Mouse (Mus musculus): ENCODE data around the gene Gcnt2. TPM values are rescaled to one million over a fixed set of nuclear protein-coding genes. Genes with fewer than 3 reads are reported as not detected.

Gcnt2 gene
- polyA plus RNA-seq, 1 experiment from 2014 or later: 7.3 TPM

- H3K4me3 ChIP-seq (replicated peaks; ENCODE audit: low read depth, low read length): no peak overlapping the region
- no peak overlapping the region for H3K27ac ChIP-seq
- DNase-seq (ENCODE audit: low spot score) (no peak), ATAC-seq (replicated peaks; ENCODE audit: low FRiP score, low read depth) (no peak)
- WGBS: 72% methylated on average over 11 of the region's 11 CpGs
- no peak for TF ChIP-seq CTCF (IDR thresholded peaks at IDR 0.05; ENCODE audit: low read depth)
- H3K4me2 ChIP-seq (ENCODE audit: low read length): no peak overlapping the region
- H3K9ac ChIP-seq (ENCODE audit: low read depth, low read length): no peak overlapping the region
- H3K4me1 ChIP-seq (replicated peaks; ENCODE audit: insufficient read depth, low read length): no peaks in the 10 kb centered on the region
- no peaks in the 10 kb centered on the region for H3K27me3 ChIP-seq (ENCODE audit: insufficient read depth, low read length)
- no peaks in the 10 kb centered on the region for H3K36me3 ChIP-seq (ENCODE audit: insufficient read depth, low read length)
- H3K9me3 ChIP-seq (replicated peaks; ENCODE audit: low read length): no peaks in the 10 kb centered on the region
These were observed 79.2 kb downstream of the Gcnt2 start for GRCm38 (mm10) chr13:40938485-40939357.

DNA sequence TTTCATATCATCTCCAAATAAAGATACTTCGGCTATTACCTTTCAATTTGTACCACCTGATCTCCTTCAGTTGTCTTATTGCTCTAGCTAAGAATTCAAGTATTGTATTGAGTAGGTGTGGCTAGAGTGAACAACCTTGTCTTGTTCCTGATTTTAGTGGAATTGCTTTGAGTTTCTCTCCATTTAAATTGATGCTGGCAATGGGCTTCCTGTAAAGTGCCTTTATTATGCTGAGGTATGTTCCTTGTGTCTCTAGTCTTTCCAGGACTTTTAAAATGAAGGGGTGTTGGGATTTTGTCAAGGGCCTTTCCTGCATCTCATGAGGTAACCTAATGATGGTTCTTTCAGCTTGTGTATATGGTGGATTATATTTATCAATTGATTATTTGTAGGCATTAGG lies 83.5 kb downstream of the Gcnt2 start:
- no peaks in the 10 kb centered on the region for H3K36me3 ChIP-seq (ENCODE audit: insufficient read depth, low read length)
- WGBS: 85% methylated on average over 1 of the region's 1 CpGs
- H3K9ac ChIP-seq (ENCODE audit: low read depth, low read length): no peak overlapping the region
- no peak overlapping the region for H3K4me2 ChIP-seq (ENCODE audit: low read length)
- DNase-seq (ENCODE audit: low spot score) (no peak), ATAC-seq (replicated peaks; ENCODE audit: low FRiP score, low read depth) (no peak)
- H3K27me3 ChIP-seq (ENCODE audit: insufficient read depth, low read length): no peaks in the 10 kb centered on the region
- H3K4me1 ChIP-seq (replicated peaks; ENCODE audit: insufficient read depth, low read length): no peaks in the 10 kb centered on the region; the same call in 1 of the 2 replicates
- TF ChIP-seq CTCF (IDR thresholded peaks at IDR 0.05; ENCODE audit: low read depth): no peak
- H3K9me3 ChIP-seq (replicated peaks; ENCODE audit: low read length): no peaks in the 10 kb centered on the region
- H3K4me3 ChIP-seq (replicated peaks; ENCODE audit: low read depth, low read length): no peak overlapping the region
- H3K27ac ChIP-seq: no peak overlapping the region

- Histone ChIP-seq H3K9me3 (replicated peaks; ENCODE audit: low read length) (no peaks in the 10 kb centered on the region), H3K4me1 (replicated peaks; ENCODE audit: insufficient read depth, low read length) (no peaks in the 10 kb centered on the region; the same call in 1 of the 2 replicates), H3K27me3 (ENCODE audit: insufficient read depth, low read length) (no peaks in the 10 kb centered on the region), H3K9ac (ENCODE audit: low read depth, low read length) (no peak overlapping the region), H3K27ac (no peak overlapping the region), H3K4me2 (ENCODE audit: low read length) (no peak overlapping the region), H3K36me3 (ENCODE audit: insufficient read depth, low read length) (no peaks in the 10 kb centered on the region), H3K4me3 (replicated peaks; ENCODE audit: low read depth, low read length) (no peak overlapping the region)
- ATAC-seq (replicated peaks; ENCODE audit: low FRiP score, low read depth) (no peak), DNase-seq (ENCODE audit: low spot score) (no peak)
- WGBS: 53% methylated on average over 5 of the region's 5 CpGs
- no peak for TF ChIP-seq CTCF (IDR thresholded peaks at IDR 0.05; ENCODE audit: low read depth)
These were observed 84.4 kb downstream of the Gcnt2 start for GRCm38 (mm10) chr13:40943936-40944335.

- Histone ChIP-seq H3K9me3 (replicated peaks; ENCODE audit: low read length) (no peaks in the 10 kb centered on the region), H3K27me3 (ENCODE audit: insufficient read depth, low read length) (no peaks in the 10 kb centered on the region), H3K9ac (ENCODE audit: low read depth, low read length) (0 out of 2 replicates have a peak overlapping the region, but pooled peaks have one; percentile 25), H3K27ac (0 out of 2 replicates have a peak overlapping the region, but pooled peaks have one; percentile 31), H3K4me1 (replicated peaks; ENCODE audit: insufficient read depth, low read length) (no peaks in the 10 kb centered on the region; the same call in 1 of the 2 replicates), H3K4me2 (ENCODE audit: low read length) (no peak overlapping the region), H3K36me3 (ENCODE audit: insufficient read depth, low read length) (no peaks in the 10 kb centered on the region), H3K4me3 (replicated peaks; ENCODE audit: low read depth, low read length) (no peak overlapping the region)
- no peak for DNase-seq (ENCODE audit: low spot score)
- TF ChIP-seq CTCF (IDR thresholded peaks at IDR 0.05; ENCODE audit: low read depth): no peak
- WGBS: 29% methylated on average over 3 of the region's 3 CpGs
- no peak for ATAC-seq (replicated peaks; ENCODE audit: low FRiP score, low read depth)
These were observed 84.8 kb downstream of the Gcnt2 start for GRCm38 (mm10) chr13:40944346-40944745.

DNA sequence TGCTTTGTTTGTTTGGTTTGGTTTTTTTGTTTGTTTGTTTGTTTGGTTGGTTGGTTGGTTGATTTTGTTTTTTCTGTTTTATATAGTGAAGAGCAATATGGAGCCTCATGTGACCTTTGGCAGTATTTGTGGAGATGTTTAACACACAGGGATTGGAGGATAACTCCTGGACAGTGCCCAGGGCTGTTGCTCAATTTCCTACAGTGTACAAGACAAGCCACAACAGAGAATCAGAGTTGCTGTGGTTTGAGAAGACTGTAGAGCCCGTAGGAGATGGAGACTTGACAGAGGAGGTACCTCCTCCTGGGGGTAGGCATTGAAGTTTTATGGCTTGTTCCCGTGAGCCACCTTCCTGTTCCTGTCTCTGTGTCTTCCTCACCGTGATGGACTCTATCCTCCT lies 87.0 kb downstream of the Gcnt2 start:
- Histone ChIP-seq H3K4me2 (ENCODE audit: low read length) (no peak overlapping the region), H3K27me3 (ENCODE audit: insufficient read depth, low read length) (no peaks in the 10 kb centered on the region), H3K9me3 (replicated peaks; ENCODE audit: low read length) (no peaks in the 10 kb centered on the region), H3K36me3 (ENCODE audit: insufficient read depth, low read length) (no peaks in the 10 kb centered on the region), H3K9ac (ENCODE audit: low read depth, low read length) (no peak overlapping the region), H3K27ac (no peak overlapping the region), H3K4me1 (replicated peaks; ENCODE audit: insufficient read depth, low read length) (no peaks in the 10 kb centered on the region; the same call in 1 of the 2 replicates), H3K4me3 (replicated peaks; ENCODE audit: low read depth, low read length) (no peak overlapping the region)
- no peak for TF ChIP-seq CTCF (IDR thresholded peaks at IDR 0.05; ENCODE audit: low read depth)
- 60% methylated on average over 3 of the region's 3 CpGs for WGBS
- ATAC-seq (replicated peaks; ENCODE audit: low FRiP score, low read depth) (no peak), DNase-seq (ENCODE audit: low spot score) (no peak)

- no peaks in the 10 kb centered on the region for H3K9me3 ChIP-seq (replicated peaks; ENCODE audit: low read length)
- TF ChIP-seq CTCF (IDR thresholded peaks at IDR 0.05; ENCODE audit: low read depth): no peak
- no peaks in the 10 kb centered on the region; the same call in 1 of the 2 replicates for H3K4me1 ChIP-seq (replicated peaks; ENCODE audit: insufficient read depth, low read length)
- H3K27ac ChIP-seq: no peak overlapping the region
- H3K4me2 ChIP-seq (ENCODE audit: low read length): no peak overlapping the region
- no peaks in the 10 kb centered on the region for H3K36me3 ChIP-seq (ENCODE audit: insufficient read depth, low read length)
- no peak overlapping the region for H3K9ac ChIP-seq (ENCODE audit: low read depth, low read length)
- ATAC-seq (replicated peaks; ENCODE audit: low FRiP score, low read depth): no peak
- H3K27me3 ChIP-seq (ENCODE audit: insufficient read depth, low read length): no peaks in the 10 kb centered on the region
- no peak for DNase-seq (ENCODE audit: low spot score)
- 76% methylated on average over 7 of the region's 7 CpGs for WGBS
- no peak overlapping the region for H3K4me3 ChIP-seq (replicated peaks; ENCODE audit: low read depth, low read length)
These were observed 88.1 kb downstream of the Gcnt2 start for GRCm38 (mm10) chr13:40947538-40948205.
